Mouse (Mus musculus) kidney, postnatal 10 days (tissue): ENCODE data around the gene Dgcr8.

Source experiments
- DNase-seq: peaks from one replicate; pipeline ENCODE4 v3.0.0; 2021; ENCODE audit warnings: mixed read lengths

Gene Dgcr8

DNA sequence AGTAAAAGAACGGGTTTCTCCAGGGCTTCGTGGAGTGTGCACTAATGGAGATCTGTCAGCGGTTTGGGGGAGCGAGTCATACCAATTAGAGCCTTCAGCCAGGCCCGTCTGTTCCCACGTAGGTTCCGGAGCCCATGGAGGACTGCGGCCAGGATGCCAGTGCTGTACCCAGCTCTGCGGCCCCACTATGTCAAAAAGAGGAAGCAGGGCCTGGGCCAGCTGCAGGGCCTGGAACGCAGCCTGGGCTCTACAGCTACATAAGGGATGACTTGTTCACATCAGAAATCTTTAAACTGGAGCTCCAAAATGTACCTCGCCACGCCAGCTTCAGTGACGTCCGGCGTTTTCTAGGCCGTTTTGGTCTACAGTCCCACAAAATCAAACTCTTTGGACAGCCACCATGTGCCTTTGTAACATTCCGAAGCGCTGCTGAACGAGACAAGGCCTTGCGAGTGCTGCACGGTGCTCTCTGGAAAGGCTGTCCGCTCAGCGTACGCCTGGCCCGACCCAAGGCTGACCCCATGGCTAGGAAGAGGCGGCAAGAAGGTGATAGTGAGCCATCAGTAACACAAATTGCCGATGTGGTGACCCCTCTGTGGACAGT, 39.6 kb downstream of the Dgcr8 start:
- peak; percentile 57 for DNase-seq

DNA sequence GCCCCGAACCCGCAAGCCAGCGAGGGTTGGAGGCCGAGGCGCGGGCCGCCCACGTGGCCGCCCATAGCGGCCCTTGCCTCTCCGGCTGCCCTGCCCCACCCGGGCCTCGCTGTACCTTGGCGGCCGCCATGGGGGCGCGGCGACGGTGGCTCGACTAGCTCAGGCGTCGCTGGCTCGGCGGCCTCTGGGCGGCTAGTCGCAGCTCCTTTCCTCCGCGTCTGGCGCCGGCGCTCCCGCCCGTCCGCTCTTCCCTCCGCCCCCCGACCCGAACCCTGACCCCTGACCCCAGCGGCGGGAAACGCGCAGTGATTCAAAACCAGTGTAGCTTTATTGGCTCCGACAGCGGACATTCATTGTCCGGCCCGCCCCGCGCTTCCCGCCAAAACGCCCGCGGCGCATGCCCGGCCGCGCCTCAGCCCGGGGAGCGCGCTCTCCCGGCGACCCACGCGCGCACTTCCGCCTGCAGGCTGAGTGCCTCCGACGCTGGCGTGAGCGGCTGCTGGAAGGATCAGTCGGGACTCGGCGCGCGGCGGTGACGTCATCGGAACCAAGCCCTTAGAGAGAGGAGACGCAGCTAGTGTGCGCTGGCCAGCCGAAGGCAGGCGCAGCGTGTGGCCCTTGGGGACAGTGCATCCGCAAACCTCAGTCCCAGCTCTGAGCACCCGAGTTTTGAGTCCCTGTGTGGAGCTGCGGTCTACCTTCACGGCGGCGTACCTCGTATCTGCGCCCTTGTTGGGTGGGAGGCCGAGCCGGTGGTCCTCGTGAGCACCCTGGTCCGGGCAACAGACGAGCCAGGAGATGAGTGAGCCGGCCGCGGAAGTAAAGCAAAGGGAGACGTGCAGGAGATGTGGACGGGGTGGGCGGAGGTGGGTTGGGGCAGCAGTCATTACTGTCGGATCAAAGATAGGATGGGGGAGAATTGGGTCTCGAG, 40.3 kb downstream of the Dgcr8 start, which contains the start of the genes Trmt2a and Ranbp1:
Trmt2a (plus strand) TSS at position 247 of the 931 bp plus-strand sequence.
Ranbp1 (minus strand) TSS at position 300 of the 931 bp plus-strand sequence.
- DNase-seq: peak; percentile 100

DNA sequence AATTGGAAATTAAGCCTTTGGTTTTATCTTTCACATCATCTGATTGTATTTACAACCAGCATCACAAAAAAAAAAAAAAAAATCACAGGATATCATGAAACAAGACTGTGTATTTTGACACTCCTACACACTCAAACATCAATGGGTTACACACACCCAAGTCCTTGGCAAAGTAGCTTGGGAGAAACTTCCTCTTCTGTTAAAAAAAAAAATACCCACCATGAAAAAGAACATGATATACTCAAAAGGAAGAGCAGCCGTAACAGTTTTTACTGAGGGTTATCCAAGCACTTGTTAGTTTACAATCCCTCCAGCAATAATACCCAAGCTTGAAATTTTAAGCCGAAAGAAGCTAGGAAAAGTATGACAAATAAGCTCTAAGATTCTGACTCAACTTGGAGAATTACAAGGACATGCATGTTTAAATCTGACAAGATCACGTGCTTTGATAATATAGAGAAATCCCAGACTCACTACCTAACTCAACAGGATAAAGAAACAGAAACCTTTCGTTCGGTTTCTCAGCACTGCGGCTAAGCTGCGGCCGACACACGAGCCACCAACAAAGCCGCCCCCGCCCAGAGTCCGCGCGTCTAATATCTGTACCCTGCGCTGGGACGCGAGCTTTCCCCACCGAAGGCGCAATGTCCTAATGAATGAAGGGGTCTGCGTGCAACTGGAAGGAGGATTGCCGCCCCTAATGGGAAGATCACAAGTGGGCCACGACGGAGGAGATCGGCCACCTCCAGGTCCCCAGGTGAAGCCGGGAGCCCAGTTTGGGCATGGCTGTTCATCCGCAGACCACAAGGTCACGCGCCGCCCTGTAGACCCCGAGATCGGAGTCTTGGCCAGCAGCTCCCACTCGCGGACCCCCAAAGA, 41.3 kb downstream of the Dgcr8 start:
- DNase-seq: peak; percentile 59

DNA sequence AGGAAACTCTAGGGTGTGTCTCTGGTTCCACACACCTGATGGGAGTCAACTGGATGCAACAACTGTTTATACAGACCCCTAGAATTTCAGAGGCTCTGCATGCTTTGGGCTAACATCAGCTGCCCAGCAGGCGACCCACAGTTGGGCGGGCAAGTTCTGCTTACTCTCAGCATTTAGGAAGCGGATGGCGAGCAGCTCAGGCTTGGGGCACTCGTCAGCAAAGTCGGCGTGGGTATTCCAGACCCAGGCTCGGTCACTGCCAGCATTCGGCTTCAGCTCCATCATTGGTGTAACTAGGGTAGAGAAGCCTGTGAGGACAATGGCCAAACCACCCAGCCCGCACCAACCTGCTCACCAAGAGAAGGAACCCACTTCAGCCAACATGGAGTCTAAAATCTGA, 47.5 kb downstream of the Dgcr8 start:
- no peak for DNase-seq

DNA sequence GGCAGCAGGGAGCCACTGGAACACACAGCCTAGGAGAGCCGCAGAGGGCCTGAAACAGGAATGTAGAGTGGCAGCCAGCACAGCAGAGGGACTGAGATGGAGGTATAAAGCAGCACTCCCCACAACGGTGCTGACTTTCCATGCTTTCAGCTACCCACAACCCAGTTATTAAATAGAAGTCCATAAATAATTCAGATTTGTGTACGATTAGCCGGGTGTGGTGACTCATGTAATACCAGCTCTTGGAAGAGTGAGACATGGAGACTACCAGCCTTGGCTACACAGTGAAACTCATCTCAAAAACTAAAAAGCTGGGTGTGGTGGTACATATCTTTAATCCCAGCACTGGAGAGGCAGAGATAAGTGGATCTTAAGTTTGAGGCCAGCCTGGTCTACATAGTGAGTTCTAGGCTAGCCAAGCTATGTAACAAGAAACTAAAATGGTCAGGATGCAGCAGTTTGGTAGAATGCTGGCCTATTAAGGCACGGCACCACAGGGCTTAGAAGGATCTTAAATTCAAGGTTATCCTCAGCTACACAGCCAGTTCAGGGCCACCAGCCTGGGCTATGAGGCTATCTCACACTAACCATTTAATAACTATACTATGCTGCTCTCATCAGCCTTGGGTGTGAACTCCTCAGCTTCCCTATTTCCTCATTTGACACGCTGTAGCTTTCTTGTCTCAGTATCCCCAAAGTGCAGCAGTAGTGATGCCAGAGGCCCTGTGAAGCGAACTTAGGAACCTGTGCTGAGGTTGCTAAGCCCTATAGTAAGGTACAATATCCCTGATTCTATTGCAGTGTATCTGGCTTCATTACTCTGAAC, 52.2 kb downstream of the Dgcr8 start:
- no peak for DNase-seq

DNA sequence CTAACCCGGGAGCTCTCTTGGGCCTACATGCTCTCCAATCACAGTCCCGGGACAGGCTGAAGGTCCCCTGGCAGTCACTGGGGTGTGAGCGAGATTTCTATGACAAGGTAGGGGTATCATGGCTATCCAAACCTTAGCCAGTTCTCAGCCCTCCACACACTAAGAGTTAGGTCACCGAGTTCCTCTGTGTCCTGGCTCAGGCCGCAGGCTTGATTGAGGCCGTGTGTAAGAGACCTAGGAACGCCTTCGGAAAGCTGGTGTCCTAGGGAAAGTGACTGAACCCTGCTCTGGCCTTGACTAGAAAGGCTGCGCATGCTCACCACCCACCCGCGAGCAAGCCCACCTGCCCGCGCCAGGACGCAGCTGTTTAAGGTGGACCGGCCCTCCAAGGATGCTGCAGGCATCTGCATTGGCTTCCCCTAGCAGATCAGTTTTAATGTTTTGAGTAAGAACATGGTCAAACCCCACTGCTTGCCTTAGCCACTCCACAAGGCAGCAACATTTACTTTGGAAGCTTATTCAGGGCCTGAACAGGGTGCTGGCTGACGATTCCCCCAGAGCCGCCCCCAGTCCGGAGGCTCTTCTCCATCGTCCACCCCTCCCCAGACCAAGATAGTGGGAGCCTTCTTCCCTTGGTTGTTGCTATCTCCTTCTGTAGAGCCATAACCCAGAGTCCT, 53.5 kb downstream of the Dgcr8 start:
- peak; percentile 84 for DNase-seq

DNA sequence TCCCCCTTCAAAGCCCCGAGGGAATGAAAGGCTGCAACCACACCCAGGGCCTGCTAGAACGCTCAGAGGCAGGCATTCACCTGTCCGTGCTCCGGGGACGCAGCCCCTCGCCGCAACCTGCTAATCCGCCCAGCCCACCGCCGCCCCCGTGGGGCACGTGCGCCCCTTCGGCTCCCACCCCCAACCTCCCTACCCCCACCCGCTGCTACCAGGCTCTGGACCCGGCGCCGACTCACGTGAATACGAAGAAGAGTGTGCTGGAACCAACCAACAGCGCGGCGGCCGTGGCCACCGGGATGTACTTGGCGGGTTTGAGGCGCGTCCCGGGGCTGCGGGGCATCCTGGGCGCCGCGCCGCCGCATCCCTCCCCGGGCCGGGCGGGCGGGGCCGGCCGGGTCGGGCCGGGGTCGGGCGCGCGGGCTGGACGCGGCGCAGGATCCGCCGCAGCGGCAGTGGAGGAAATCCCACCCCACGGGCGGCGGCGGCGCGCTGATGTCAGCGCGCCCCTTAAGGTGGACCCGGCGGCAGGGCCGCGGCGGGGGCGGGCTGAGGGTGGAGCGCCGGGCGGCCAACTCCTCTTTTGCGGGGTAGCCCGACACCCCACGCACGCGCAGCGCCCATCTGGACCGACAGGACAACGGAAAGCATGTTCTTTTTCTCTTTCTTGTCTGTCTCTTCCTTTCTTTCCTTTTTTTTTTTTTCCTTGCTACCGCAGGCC, 54.2 kb downstream of the Dgcr8 start, which contains the start of gene Zdhhc8:
Zdhhc8 (minus strand) TSS at position 466 of the 718 bp plus-strand sequence.
- peak; percentile 90 for DNase-seq

DNA sequence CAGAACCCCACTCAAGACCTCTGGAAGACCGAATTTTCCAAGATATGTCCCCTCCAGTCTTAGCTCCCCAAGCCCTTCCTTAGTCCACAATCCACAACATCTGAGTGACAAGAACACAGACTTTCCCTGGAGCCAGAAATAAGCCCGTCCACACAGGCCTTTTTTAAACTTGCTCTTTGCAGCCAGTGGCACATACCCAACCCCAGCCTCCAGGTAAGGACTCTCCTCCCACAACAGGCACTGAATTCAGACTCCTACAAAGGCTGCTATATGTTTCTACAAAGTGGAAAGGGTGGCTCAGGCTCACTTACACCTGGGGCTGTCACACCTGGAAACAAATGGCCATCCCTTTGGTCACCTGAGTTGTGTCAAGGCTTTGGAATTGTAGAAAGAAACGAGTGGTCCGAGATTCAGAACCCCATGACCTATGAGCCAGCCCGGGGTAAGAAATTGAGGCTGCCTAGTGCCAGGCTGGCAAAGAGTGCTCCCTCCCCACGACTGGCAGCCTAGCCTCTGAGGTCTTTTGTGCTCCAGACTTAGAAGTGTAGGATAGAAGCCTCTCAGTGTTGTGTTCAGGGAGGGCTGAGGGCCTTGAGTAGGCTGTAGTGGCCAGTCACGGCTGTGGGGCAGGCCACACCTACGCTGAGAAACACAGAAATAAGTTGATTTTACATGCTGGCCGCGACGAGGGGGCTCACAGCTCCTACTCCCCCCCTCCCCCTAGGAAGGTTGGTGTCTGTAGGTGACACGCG, 55.0 kb downstream of the Dgcr8 start:
- peak; percentile 28 for DNase-seq

DNA sequence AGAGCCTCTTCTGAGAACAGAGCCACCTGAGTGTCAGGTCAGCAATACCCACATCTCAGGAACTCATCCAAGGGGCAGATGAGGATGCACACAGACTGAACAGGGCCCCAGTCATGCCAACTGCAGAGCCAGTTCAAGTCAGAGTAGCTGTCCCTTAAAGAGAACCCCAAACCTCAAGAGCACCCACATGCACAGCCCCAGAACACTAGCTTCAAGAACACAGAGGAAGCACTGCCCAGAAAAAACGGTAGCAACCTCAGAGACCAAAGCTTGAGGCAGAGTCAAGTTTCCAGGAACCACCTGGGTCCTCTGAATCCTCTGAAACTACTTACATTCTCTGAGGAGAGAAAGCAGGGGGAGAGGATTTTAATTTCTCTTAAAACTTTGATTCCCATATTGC, 55.6 kb downstream of the Dgcr8 start:
- DNase-seq: no peak

DNA sequence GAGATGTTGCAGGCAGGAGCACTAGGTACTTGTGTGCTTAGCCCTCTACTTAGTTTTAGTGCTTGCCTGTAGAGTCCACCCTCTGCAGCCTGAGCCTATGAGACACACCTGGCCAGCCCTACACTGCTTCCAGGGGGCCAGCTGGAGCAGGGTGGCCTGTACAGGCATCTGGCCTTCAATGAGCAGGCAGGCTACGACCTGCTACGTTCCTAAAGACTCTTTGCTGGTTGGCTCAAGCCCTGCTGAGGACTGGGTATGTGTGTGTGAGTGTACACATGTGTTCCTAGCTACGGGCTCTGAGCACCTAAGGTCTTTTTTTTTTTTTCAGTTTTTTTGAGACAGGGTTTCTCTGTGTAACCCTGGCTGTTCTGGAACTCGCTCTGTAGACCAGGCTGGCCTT, 57.6 kb downstream of the Dgcr8 start:
- no peak for DNase-seq

DNA sequence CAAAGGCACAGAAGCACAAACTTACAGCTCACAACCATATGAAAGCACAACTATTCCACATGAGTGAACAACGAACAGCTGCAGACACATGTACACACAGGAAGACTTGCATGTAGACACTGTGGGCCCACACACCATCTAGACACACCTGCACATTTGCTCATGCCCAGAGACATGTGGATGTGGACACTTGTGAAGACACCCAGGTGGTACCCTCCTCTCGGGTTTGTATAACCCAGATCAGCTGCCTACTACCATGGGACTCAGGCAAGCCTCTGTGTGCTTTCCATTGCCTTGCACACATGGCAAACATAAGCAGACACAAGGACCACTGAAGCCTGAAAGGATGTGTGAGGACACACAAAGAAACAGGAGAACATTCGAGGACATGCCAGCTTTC, 58.0 kb downstream of the Dgcr8 start:
- no peak for DNase-seq

DNA sequence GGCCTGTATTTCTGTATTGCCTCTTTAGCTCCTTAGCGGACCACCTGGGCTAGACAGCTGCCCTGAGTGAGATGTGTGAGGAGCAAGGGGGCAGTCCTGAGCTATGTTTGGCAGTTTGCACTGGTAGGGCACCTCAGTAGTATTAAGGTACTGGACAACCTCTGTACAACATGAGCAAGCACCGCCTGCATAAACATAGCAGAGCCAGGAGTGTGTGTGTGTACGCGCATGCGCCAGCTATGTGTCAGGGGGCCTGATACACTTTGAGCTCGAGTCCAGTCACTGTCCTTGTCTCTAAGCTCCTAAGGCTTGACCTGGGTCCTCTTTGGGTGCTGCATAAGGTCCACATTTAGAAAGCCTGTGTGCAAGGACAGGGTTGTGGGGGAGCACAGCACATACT, 58.4 kb downstream of the Dgcr8 start:
- DNase-seq: no peak

DNA sequence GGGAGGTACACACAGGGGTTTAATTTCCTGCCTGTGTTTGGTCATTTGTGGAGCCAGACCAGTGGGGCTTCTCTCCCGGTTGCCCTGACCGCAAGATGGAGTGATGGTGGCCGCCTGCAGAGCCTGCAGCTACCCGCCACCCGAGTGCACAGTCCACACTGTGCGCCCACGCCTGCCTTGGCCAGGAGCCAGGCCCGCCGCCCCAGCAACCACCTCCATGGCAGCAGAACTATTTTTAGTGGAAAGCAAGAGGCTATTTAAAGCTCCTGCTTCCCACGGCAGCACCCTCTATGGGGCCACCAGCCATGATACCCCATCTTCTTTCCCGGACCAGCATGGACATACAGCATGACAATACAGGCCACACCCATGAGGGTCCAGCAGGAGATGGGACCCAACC, 59.4 kb downstream of the Dgcr8 start:
- peak; percentile 40 for DNase-seq

DNA sequence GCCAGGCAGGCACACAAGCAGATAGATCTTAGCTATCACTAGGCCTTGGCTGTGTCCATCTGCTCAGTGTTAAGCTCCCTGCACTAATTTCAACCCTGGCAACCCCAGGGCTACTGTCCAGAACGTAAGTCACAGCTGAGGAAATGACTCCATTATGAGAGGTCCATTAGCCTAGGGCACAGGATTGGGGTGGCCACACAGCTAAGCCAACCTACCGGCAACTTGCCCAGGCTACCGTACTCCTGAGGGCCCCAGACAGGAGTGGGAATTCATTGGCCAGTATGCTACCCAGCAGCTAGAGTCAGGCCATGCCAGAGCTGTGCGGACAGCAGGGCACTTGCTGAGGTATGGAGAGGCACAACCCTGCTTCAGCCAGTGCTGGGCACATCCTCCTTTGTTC, 60.2 kb downstream of the Dgcr8 start:
- DNase-seq: no peak

DNA sequence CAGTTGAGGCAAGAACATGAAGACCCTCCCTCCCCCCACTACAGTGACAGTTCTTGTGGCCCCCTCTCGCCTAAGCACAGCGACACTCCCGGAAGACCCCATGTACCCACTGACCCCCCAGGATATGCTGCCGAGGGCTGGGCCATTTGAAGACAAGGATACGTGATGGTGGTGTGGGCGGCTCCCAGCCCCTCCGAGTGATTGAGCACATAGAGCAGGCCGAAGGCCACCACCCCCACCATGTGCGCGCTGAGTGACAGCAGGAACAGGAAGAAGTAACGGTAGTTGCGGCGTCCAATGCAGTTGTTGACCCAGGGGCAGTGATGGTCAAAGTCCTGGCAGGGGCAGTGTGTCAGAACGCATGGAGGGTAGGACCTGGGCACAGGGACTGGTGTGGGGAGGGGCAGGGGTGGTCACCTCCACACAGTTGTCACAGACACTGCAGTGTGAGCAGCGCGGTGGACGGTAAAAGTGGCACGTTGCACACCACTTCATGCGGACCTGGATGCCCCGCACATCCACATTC, 61.1 kb downstream of the Dgcr8 start:
- no peak for DNase-seq

DNA sequence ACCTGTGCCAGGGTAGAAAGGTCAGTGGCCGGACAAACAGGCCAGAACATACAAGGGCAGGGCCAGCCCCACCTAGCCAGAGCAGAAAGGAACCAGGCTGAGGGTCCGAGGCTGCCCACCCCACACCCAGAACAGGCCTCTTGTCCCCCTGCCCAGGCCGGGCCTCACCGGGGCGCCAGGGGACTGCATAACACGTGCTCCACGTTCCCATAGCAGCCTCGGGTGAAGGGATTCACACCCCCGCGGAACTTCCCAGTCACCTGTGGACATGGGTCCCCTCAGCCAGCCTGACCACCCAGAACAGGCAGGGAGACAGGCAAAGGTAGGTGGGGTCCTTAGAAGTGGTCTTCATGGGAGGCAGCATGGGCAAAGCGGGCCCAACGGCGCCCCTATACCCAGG, 61.9 kb downstream of the Dgcr8 start:
- no peak for DNase-seq

DNA sequence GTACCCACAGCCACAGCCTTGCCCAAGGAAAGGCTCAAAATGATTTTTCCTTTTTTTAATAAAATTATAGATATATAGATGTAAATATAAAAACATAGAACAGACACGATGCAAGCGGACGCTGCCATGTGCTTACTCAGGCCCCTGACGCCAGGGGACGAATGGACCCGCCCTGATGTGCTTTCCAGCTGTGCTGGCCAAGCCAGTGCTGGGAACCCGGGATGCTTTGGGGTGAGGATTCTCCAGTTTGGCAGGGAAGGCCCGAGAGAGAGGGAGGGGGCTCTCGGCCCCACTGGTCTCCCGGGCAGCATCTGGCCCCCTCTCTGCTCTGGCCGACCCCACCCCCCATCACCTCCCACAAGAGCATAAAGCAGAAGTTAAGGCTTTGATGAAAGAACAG, 66.9 kb downstream of the Dgcr8 start:
- no peak for DNase-seq

DNA sequence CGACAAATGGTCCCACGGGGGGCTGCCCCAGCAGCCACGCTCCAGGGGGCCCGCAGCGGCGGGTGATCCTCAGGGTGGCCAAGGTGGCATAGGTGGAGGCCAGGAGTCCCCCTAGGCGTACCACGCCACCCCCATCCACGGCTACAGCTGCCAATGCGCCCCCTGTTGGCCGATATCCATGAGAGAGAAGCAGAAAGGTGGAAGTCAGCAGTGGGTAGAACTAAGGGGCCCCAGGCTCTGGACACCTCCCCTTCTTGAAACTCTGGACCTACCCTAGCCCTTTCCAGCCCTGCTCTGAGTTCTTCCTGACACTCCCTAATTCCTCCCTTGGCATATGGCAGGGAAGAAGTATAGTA, 67.5 kb downstream of the Dgcr8 start:
- DNase-seq: no peak

DNA sequence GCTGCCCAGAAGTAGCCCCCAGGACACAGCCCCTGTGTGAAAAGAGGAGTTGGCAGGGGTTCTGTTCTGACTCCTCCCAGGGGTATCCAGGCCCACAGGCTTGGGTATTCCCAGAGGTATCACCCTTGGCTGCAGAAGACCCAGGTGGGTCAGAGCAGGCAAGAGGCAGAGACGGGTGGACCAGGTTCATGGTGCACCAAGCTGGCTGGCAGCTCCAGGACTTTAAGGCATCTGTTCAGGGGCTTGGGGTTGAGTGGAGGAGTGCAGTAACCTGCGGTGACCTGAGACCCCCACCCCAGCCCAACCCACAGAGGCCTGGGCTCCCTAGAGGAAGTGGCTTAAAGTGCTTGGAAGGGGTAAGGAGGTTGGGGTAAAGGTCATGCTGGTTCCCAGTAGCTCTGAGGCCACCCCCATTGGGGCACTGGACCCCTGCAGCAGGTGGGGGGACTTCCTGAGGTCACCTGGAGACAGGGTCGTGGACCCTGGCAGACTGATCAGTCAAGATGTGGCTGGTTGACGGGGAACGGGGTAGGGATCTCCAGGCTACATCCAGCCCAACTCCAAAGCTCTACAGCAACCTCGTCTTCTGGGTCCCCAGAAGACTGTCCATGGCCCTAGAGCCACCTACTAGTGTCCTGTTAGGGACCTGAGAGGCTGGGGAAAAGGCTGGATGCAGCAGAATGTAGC, 68.0 kb downstream of the Dgcr8 start:
- DNase-seq: no peak
